Mouse (Mus musculus) 416B (cell line): ENCODE data around the gene Psmd5.
A peak's percentile ranks its signal among the peaks of the same experiment; 100 is the strongest.
"Not testable (repeated sequence)": the region's sequence is repeated elsewhere in the genome, so short reads cannot be mapped to it uniquely, and the experiment has no call there.

Experiments
- DNase-seq: peaks from one replicate; pipeline ENCODE4 v3.0.0; 2011; ENCODE audit warnings: low read depth

Psmd5 gene

GRCm38 (mm10) chr2:34896821-34897460 lies 22.2 kb upstream of the Psmd5 start:
- no peak for DNase-seq

DNA sequence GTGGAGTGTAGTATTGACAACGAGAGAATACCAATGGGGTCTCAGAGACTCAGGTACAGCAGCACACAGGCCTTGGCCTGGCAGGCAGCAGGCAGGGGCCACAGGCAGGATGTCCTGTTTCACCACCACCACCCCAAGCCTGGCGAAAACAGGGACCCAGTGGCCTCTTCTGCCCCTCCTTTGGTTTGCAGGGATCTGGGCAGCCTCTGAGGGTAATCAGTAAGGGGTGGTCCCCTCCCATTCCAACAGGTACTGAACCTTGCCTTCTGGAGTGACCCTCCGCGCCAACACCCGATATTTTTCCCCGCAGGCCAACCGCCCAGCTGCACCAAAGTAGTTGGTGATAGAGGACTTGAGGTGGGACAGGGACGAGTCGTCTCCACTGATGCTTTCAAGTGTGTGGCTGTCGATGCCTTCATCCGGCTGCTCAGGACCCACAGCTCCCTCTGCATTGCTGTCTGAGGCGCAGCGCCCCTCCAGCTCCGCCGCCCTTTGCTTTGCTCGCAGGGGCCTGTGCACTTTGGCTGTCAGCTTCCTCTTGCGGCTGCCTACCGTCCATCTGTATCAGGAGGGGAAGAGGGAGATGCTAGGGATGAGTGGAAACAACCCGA lies 20.8 kb upstream of the Psmd5 start:
- no peak for DNase-seq

- DNase-seq, result peak; percentile 52
Observed at GRCm38 (mm10) chr2:34893950-34894349, 19.2 kb upstream of the Psmd5 start.

GRCm38 (mm10) chr2:34884186-34884585 lies 9.4 kb upstream of the Psmd5 start:
- DNase-seq, result no peak

DNA sequence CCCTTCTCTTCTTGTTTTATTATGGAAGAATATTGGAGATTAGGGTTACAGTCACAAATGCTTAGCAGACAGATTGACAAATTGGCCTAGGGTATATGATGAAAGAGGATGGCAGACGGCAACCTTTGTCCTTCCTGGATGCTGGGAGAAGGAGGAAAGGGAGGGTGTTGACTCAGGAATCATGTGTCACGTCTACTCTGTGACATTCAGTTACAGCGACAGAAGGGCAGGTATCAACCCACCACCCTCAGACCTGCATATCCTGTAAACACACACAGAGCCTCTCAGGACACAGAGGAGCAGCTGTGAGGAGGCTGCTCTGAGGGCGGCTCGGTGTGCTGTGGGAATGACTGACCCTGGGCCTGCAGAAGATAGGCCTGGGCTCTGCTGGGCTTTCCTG lies 8.4 kb upstream of the Psmd5 start:
- no peak for DNase-seq

DNA sequence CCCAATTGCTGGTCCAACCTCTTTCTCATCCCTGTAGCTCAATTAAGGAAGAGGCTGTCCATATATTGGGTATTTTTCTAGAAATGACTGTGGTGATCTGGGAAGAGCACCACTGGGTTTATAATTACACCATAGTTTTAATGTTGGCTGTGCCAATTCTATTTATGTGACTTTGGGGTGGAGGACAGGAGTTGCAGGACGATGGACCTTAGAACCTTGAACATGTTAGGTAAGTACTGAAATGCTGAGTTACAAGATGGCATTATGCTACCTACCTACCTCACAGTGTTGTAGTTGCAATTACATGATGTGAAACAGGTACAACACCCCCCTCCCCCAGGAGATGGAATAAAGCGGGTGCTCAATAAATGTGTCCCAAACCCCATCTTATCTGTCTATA lies 8.0 kb upstream of the Psmd5 start:
- no peak for DNase-seq

DNA sequence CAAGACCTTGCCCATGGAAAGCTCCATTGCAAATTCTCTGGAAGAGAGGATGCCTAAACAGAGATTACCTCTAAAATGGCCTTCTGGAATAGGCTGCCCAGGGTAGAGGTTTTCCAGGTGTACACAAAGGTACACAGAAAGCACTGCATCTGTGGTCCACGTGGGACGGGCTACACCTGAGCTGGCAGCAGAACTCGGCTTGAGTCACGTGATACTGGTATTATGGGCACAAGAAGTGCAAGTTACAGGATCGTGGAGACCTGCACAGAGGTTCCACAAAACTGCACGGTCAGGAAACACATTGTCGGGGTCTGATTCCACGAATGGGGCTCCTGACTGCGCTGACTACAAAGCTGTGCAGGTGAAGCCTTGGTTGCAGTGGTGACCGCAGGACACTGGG lies 5.3 kb upstream of the Psmd5 start:
- no peak for DNase-seq

DNA sequence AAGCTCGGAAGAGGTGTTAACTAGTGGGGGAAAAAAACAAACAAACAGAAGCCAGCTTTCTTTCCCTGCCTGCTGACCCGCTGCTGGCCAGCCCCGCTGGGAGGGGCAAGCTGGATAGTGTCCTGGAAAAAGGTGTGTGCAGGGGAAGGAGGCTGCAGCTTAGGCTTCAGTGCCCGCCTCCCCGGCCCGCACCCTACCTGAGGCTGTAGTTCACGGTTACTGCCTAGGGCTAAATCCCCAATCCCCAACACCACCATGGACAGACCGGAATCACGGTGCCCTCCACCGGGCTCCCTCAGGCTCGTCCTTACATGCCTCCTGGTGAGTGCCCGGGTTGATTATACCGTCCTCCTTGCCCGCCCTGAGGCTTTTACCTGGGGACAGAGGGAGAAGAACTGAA lies 497 bp downstream of the Psmd5 start, which contains the start of gene Cutal:
TSS of gene Cutal (plus strand) at position 126 of the 400 bp plus-strand sequence.
- no peak for DNase-seq

GRCm38 (mm10) chr2:34870520-34871474 lies 4.0 kb downstream of the Psmd5 start:
- peak; percentile 99 for DNase-seq

GRCm38 (mm10) chr2:34869680-34870079 lies 5.1 kb downstream of the Psmd5 start:
- DNase-seq, result peak; percentile 88

DNA sequence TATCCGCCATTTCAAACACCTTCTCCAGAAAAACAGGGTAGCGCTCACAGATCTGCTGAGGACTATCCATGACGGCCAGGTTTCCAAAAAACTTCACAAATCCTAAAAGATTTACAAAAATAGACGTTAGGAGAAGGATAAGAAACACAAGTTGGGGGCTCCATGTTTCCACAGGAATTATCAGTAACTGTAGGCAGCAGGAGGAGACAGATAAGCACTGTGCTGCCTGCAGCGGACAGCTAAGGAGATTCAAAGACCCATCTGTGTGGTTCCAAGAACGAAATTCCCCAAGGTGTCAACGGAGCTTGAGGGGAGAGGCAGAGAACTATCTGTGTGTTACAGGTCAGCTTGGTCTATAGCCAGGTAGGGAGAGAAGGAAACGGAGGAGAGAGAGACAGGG lies 17.0 kb downstream of the Psmd5 start:
- no peak for DNase-seq

GRCm38 (mm10) chr2:34855265-34855664 lies 19.5 kb downstream of the Psmd5 start:
- no peak for DNase-seq

GRCm38 (mm10) chr2:34847702-34848101 lies 27.1 kb downstream of the Psmd5 start:
- DNase-seq, result no peak

DNA sequence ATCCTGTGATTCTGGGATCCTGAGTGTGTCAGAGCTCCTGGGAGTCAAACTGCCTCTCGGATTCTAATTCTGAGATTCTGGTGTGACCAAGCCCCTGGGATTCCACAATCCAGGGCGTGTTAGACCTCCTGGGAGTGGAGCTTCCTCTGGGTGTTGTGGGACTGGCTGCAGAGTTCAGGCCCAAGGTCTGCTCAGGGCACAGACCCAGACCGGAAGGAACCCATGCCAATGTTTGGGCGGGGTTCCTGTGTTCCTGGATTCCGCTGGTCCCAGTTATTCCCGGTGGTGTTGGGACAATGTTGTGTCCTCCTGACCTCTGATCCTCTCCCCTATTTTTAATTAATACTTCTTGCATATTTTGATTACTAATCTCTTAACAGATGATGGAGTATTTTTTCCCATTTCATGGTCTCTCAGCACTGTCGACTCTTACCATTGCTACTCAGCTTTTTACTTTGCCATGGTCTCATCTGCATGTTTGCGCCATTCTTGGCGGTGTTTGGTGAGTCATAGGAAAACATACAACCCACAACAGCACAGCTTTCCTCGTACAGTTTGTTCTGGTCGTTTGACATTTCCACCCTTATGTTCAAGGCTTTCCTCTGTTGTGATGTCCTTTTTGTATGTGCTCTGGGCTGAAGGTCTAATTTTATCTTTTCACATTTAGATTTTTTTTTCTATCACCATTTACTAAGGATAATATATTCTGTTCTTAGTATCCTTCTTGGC lies 31.4 kb downstream of the Psmd5 start:
- DNase-seq, result peak; percentile 82

DNA sequence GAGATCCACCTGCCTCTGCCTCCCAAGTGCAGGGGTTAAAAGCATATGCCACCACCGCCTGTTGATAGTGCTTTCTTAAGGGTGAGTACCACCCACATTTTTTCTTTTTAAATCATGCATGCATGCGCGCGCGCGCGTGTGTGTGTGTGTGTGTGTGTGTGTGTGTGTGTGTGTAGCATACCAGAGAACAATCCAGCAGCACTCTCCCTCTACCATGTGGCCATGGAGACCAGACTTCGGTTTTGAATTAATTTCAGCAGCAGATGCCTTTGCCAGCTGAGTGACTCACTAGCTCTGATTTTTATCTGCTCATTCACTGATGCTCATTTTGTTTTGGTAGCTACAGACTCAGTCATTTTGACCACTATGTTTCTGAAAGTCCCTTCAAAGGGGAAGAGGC lies 33.1 kb downstream of the Psmd5 start:
- DNase-seq, result peak; percentile 43

DNA sequence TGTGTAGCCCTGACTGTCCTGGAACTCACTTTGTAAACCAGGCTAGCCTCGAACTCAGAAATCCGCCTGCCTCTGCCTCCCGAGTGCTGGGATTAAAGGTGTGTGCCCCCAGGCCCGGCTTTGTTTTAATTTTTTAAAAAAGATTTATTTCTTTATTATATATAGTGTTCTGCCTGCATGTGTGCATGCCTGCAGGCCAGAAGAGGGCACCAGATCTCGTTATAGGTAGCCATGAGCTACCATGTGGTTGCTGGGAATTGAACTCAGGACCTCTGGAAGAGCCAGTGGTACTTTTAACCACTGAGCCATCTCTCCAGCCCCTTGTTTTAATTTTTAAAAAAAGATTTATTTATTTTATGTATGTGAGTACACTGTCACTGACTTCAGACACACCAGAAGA lies 34.6 kb downstream of the Psmd5 start:
- DNase-seq, result peak; percentile 35

DNA sequence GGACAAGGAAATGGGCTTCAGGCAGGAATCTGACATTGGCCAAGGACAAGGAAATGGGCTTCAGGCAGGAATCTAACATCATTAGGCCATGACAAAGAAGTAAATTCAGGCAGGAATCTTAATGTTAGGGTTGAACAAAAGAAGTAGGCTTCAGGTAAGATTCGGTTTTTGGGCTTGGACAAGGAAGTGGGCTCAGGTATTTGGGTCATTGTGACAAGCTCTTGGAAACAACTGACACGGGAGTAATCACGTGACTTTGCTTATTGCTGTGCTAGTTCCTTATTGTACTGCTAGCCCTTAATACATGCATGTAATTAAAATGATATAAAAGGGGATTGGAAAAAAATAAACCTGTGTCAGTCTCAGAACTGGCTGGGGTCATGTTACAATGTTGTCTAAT lies 39.1 kb downstream of the Psmd5 start:
- DNase-seq, result no peak

- DNase-seq, result no peak
Observed at GRCm38 (mm10) chr2:34833624-34834023, 41.1 kb downstream of the Psmd5 start.

GRCm38 (mm10) chr2:34832766-34833457 lies 41.9 kb downstream of the Psmd5 start, which contains the start of gene Gm34653:
Gm34653 (plus strand) TSS chr2:34833007.
- DNase-seq, result peak; percentile 26

DNA sequence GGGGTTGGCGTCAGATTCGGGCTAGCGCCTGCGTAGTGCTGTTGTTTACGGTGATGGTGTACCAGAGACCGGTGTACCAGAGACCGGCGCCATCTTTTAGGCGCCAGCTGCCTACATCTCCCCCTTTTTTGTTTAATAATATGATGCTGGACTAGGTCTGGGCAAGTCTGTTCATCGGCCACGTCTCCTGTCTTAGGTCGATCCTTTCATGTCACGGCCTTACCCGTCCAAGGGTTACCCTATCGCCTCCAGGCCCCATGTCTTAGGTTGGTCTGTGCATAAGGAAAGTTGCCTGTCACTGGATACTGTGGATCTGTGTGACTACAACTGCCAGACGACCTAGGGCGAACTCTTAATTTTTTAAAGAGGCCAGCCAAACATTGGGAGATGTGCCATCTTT lies 44.7 kb downstream of the Psmd5 start:
- not testable (repeated sequence) for DNase-seq

DNA sequence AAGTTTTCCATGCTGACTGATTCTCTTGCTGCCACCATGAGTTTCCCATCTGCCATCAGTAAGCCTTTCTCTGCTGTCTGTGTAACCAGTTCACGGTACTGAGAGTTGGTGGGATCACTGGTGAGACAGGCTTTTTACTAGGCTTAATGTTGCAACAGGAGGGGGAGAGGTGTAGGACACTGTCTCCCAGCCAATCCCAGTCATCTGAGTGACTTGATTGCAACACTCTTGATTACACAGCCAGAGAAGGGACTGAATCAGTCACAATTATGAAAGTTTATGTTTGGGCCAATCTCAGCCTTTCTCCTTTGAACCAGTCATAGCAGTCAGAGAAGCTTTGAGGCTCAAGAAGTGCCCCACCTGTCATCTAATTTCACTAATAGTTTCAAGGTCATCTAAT lies 46.7 kb downstream of the Psmd5 start:
- peak; percentile 85 for DNase-seq
